Mouse (Mus musculus) layer of hippocampus, adult 18-20 months (tissue): Measurements from ENCODE around the gene Tbc1d13. TPM values are rescaled to one million over a fixed set of nuclear protein-coding genes. Genes with fewer than 3 reads are reported as not detected.
"Not testable (repeated sequence)": the region's sequence is repeated elsewhere in the genome, so short reads cannot be mapped to it uniquely, and the experiment has no call there.

Experiments
- DNase-seq, 2 experiments: peaks; one replicate each; pipeline ENCODE4 v3.0.0; 2022; ENCODE audit warnings: low spot score in 2 of 2
- total RNA-seq, 2 experiments: library from RNA; stranded (reverse); gene quantifications; 2 replicates each; pipeline ENCODE4 v1.2.3; 2021

Gene Tbc1d13
- total RNA-seq, 2 experiments from 2014 or later, result 51.1 to 54.7 TPM

GRCm38 (mm10) chr2:30177700-30178675, 44.4 kb downstream of the Tbc1d13 start, which contains the start of gene Spout1:
Gene Spout1, minus strand, starts transcription at chr2:30178459.
- peak; percentile 94 to 97 for DNase-seq

GRCm38 (mm10) chr2:30178711-30179110, 45.2 kb downstream of the Tbc1d13 start:
- DNase-seq, result not testable (repeated sequence)

- DNase-seq, result no peak
Observed at GRCm38 (mm10) chr2:30182424-30182823, 48.9 kb downstream of the Tbc1d13 start.

GRCm38 (mm10) chr2:30183721-30184120, 50.2 kb downstream of the Tbc1d13 start:
- no peak for DNase-seq

GRCm38 (mm10) chr2:30185276-30185675, 51.7 kb downstream of the Tbc1d13 start:
- no peak for DNase-seq

- DNase-seq, result no peak
Observed at GRCm38 (mm10) chr2:30185681-30186080, 52.1 kb downstream of the Tbc1d13 start.

GRCm38 (mm10) chr2:30191790-30192580, 58.4 kb downstream of the Tbc1d13 start:
- no peak for DNase-seq

- DNase-seq, result no peak
Observed at GRCm38 (mm10) chr2:30194656-30195055, 61.1 kb downstream of the Tbc1d13 start.

- no peak for DNase-seq
Observed at GRCm38 (mm10) chr2:30198021-30198420, 64.5 kb downstream of the Tbc1d13 start.

- no peak for DNase-seq
Observed at GRCm38 (mm10) chr2:30199984-30200383, 66.4 kb downstream of the Tbc1d13 start.

GRCm38 (mm10) chr2:30200388-30200925, 66.9 kb downstream of the Tbc1d13 start:
- DNase-seq, result no peak

Other genes starting within 250 kb of the Tbc1d13 start
- 10 to 100 TPM; 87.0 to 88.7 TPM for gene Odf2, start 244.5 kb upstream of the Tbc1d13 start, total RNA-seq
- 10 to 100 TPM; 43.2 to 44.4 TPM for gene Gle1, start 198.3 kb upstream of the Tbc1d13 start, total RNA-seq
- 100 to 1,000 TPM; 815 TPM for gene Sptan1, start 168.2 kb upstream of the Tbc1d13 start, total RNA-seq
- gene Wdr34, start 84.9 kb upstream of the Tbc1d13 start, total RNA-seq, result 10 to 100 TPM; 38.3 to 39.4 TPM
- gene Set, start 76.4 kb upstream of the Tbc1d13 start, total RNA-seq, result 100 to 1,000 TPM; 192 to 199 TPM
- 1 to 10 TPM; 2.1 to 3.8 TPM for gene Pkn3, start 56.1 kb upstream of the Tbc1d13 start, total RNA-seq
- gene Zdhhc12, start 40.1 kb upstream of the Tbc1d13 start, total RNA-seq, result 10 to 100 TPM in 1 of 2 experiments, 1 to 10 TPM in 1; 7.9 to 10.5 TPM
- 100 to 1,000 TPM; 187 to 193 TPM for gene Zer1, start 9.2 kb upstream of the Tbc1d13 start, total RNA-seq
- 10 to 100 TPM; 20.7 to 24.9 TPM for gene Endog, start 37.7 kb downstream of the Tbc1d13 start, total RNA-seq
- 10 to 100 TPM; 34.2 to 34.6 TPM for gene Spout1, start 44.7 kb downstream of the Tbc1d13 start, total RNA-seq
- gene Kyat1, start 72.1 kb downstream of the Tbc1d13 start, total RNA-seq, result 10 to 100 TPM; 15.2 to 16.1 TPM
- gene Lrrc8a, start 104.0 kb downstream of the Tbc1d13 start, total RNA-seq, result 10 to 100 TPM; 61.5 to 62.8 TPM
- 1 to 10 TPM; 8.4 to 9.5 TPM for gene Gm28035, start 106.8 kb downstream of the Tbc1d13 start, total RNA-seq
- gene Phyhd1, start 132.5 kb downstream of the Tbc1d13 start, total RNA-seq, result 10 to 100 TPM; 17.7 to 20.1 TPM
- not detected for gene Gm28038, start 147.3 kb downstream of the Tbc1d13 start, total RNA-seq
- 10 to 100 TPM; 19.8 to 22.3 TPM for gene Dolk, start 152.6 kb downstream of the Tbc1d13 start, total RNA-seq
- gene Nup188, start 152.7 kb downstream of the Tbc1d13 start, total RNA-seq, result 10 to 100 TPM; 19.5 to 21.9 TPM
- gene Sh3glb2, start 225.6 kb downstream of the Tbc1d13 start, total RNA-seq, result 100 to 1,000 TPM; 274 to 286 TPM
- 100 to 1,000 TPM; 105 to 111 TPM for gene Miga2, start 230.5 kb downstream of the Tbc1d13 start, total RNA-seq